Mouse (Mus musculus) liver, postnatal 0 days (tissue): ENCODE results near the gene Dchs1. TPM values are rescaled to one million over a fixed set of nuclear protein-coding genes. Genes with fewer than 3 reads are reported as not detected.

Experiments
- ATAC-seq: fragments of 200-750 bp; cut with Nextera tagmentation; 2 replicates; pipeline ENCODE4 v1.8.0; 2017; ENCODE audit warnings: mild to moderate bottlenecking, moderate library complexity
- DNase-seq: peaks from one replicate; pipeline ENCODE4 v3.0.0-alpha.2; 2016
- H3K27ac ChIP-seq: fragments of 300-500 bp; sonication (generic); 2 replicates; pipeline ENCODE4 v1.5.1; 2014; ENCODE audit warnings: antibody characterized with exemption, moderate library complexity, mild to moderate bottlenecking, low read depth
- H3K27me3 ChIP-seq: fragments of 300-500 bp; sonication (generic); 2 replicates; pipeline ENCODE4 v1.6.1; 2014; ENCODE audit warnings: low read length, control low read depth, mixed read lengths; ENCODE audit not compliant: insufficient read depth
- H3K36me3 ChIP-seq: fragments of 300-500 bp; sonication (generic); replicated peaks from 2 replicates; pipeline ENCODE4 v1.6.1; 2014; ENCODE audit warnings: mild to moderate bottlenecking, control low read depth, low read length, moderate library complexity, mixed read lengths; ENCODE audit not compliant: insufficient read depth
- H3K4me1 ChIP-seq: fragments of 300-500 bp; sonication (generic); 2 replicates; pipeline ENCODE4 v1.6.1; 2014; ENCODE audit warnings: antibody characterized with exemption, mild to moderate bottlenecking, control low read depth; ENCODE audit not compliant: insufficient read depth
- H3K4me2 ChIP-seq: fragments of 300-500 bp; sonication (generic); 2 replicates; pipeline ENCODE4 v1.6.1; 2014; ENCODE audit warnings: low read depth, mild to moderate bottlenecking, low read length, moderate library complexity, mixed read lengths
- H3K4me3 ChIP-seq: fragments of 300-500 bp; sonication (generic); 2 replicates; pipeline ENCODE4 v1.5.1; 2014; ENCODE audit warnings: low read depth, low read length
- H3K9ac ChIP-seq: fragments of 300-500 bp; sonication (generic); replicated peaks from 2 replicates; pipeline ENCODE4 v1.6.1; 2014; ENCODE audit warnings: mild to moderate bottlenecking, moderate library complexity
- H3K9me3 ChIP-seq: fragments of 300-500 bp; sonication (generic); 2 replicates; pipeline ENCODE4 v1.6.1; 2016; ENCODE audit warnings: mild to moderate bottlenecking, control low read depth, low read length, mixed read lengths
- CTCF ChIP-seq: sonication (generic); IDR thresholded peaks from 2 replicates; pipeline ENCODE4 v1.5.1; 2016; ENCODE audit warnings: antibody characterized with exemption, low read depth
- EP300 ChIP-seq: IDR thresholded peaks from 2 replicates; pipeline ENCODE4 v1.6.1; 2016; ENCODE audit warnings: antibody characterized with exemption, low read depth, mild to moderate bottlenecking
- WGBS: fragments of 180-500 bp; shearing (Covaris S2); extraction: QIAGEN DNeasy Blood & Tissue Kit; methylation state at CpG from one replicate; pipeline ENCODE4 v1.1.7; 2014; ENCODE audit not compliant: insufficient replicate concordance; 5-methylcytosine and 5-hydroxymethylcytosine counted together
- polyA plus RNA-seq: library from polyadenylated mRNA; unstranded; fragments of >200 nt; fragmentation: Nextera tagmentation; extraction: Ambion mirVana; gene quantifications from 2 replicates; pipeline ENCODE4 v1.2.1, GENCODE M21; 2015

Gene Dchs1
- polyA plus RNA-seq, 1 experiment from 2014 or later, result 0.58 TPM

DNA sequence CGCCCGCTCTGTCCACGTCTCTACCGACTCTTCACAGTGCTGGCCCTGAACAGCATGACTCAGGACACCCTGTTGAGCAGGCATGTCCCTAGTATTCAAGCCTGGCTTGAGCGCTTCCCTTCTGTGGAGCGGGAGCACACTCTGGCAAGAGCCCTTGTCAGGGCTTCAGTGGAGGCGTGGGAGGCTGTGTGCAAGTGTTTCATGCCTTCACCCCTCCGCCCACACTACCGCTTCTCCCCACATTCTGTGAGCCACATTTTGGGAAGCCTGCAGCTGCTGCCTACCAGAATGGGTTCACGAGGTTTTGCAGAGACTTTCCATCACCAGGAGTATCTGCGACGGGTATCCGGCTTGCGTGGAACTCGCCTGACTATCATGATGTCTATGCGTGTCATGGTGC lies 84.3 kb downstream of the Dchs1 start:
- whole genome bisulfite sequencing, result 81% methylated on average over 16 of the region's 16 CpGs
- Histone ChIP-seq H3K9ac (no peak overlapping the region), H3K9me3 (no peaks in the 10 kb centered on the region), H3K4me1 (no peaks in the 10 kb centered on the region), H3K4me3 (no peak overlapping the region), H3K36me3 (no peaks in the 10 kb centered on the region), H3K27ac (no peak overlapping the region), H3K4me2 (no peak overlapping the region), H3K27me3 (no peaks in the 10 kb centered on the region)
- DNase-seq, result no peak
- TF ChIP-seq CTCF (no peak), EP300 (no peak)
- no peak for ATAC-seq

Other genes starting within 250 kb of the Dchs1 start
- gene Smpd1, start 233.3 kb downstream of the Dchs1 start, polyA plus RNA-seq, result 21.6 and 24.0 TPM in 2 replicates
- gene Apbb1, start 206.0 kb downstream of the Dchs1 start, polyA plus RNA-seq, result 0.92 and 0.94 TPM in 2 replicates
- gene Hpx, start 187.5 kb downstream of the Dchs1 start, polyA plus RNA-seq, result 2,004 and 2,190 TPM in 2 replicates
- gene Trim3, start 154.1 kb downstream of the Dchs1 start, polyA plus RNA-seq, result 3.0 and 4.0 TPM in 2 replicates
- 117 and 121 TPM in 2 replicates for gene Timm10b, start 147.6 kb downstream of the Dchs1 start, polyA plus RNA-seq
- gene Arfip2, start 147.2 kb downstream of the Dchs1 start, polyA plus RNA-seq, result 7.4 and 9.4 TPM in 2 replicates
- 44.4 and 45.8 TPM in 2 replicates for gene Gm45799, start 147.1 kb downstream of the Dchs1 start, polyA plus RNA-seq
- gene Dnhd1, start 136.8 kb downstream of the Dchs1 start, polyA plus RNA-seq, result 0.19 and 0.22 TPM in 2 replicates
- 95.1 and 103 TPM in 2 replicates for gene Ilk, start 51.1 kb downstream of the Dchs1 start, polyA plus RNA-seq
- 10.6 and 11.6 TPM in 2 replicates for gene Rrp8, start 50.3 kb downstream of the Dchs1 start, polyA plus RNA-seq
- gene Taf10, start 43.3 kb downstream of the Dchs1 start, polyA plus RNA-seq, result 104 and 110 TPM in 2 replicates
- gene Tpp1, start 35.4 kb downstream of the Dchs1 start, polyA plus RNA-seq, result 60.9 and 65.8 TPM in 2 replicates
- 405 and 416 TPM in 2 replicates for gene Mrpl17, start 23.4 kb upstream of the Dchs1 start, polyA plus RNA-seq
- 0.44 and 1.4 TPM in 2 replicates for gene Gm4070, start 166.3 kb upstream of the Dchs1 start, polyA plus RNA-seq